Mouse (Mus musculus): ENCODE measurements around the gene Med7. TPM values are rescaled to one million over a fixed set of nuclear protein-coding genes. Genes with fewer than 3 reads are reported as not detected.

Med7 gene
- 51.6 TPM for polyA plus RNA-seq (2017; shearing (Covaris generic))

GRCm38 (mm10) chr11:46436760-46437458 lies at the start of gene Med7:
Med7 (plus strand) TSS chr11:46436925.

GRCm38 (mm10) chr11:46389336-46390117 lies 47.2 kb upstream of the Med7 start, which contains the start of gene Itk:
Itk (minus strand) TSS chr11:46389515.

GRCm38 (mm10) chr11:46396167-46396859 lies 40.4 kb upstream of the Med7 start, which contains the start of gene Fam71b:
Fam71b (plus strand) TSS chr11:46396559.

GRCm38 (mm10) chr11:46454453-46455045 lies 17.8 kb downstream of the Med7 start, which contains the start of gene Havcr2:
Havcr2 (plus strand) TSS chr11:46454935.

Other genes starting within 250 kb of the Med7 start
- 2.6 TPM for gene Fndc9, start 201.4 kb upstream of the Med7 start, polyA plus RNA-seq (2017; shearing (Covaris generic))
- gene Cyfip2, start 124.1 kb upstream of the Med7 start, polyA plus RNA-seq (2017; shearing (Covaris generic)), result 152 TPM
- gene Itk, start 47.4 kb upstream of the Med7 start, polyA plus RNA-seq (2017; shearing (Covaris generic)), result 1,246 TPM
- gene Fam71b, start 40.4 kb upstream of the Med7 start, polyA plus RNA-seq (2017; shearing (Covaris generic)), result 2.2 TPM
- gene Havcr2, start 18.0 kb downstream of the Med7 start, polyA plus RNA-seq (2017; shearing (Covaris generic)), result not detected
- gene Gm12169, start 87.3 kb downstream of the Med7 start, polyA plus RNA-seq (2017; shearing (Covaris generic)), result not detected
- gene BC053393, start 134.6 kb downstream of the Med7 start, polyA plus RNA-seq (2017; shearing (Covaris generic)), result not detected
- not detected for gene Dppa1, start 192.3 kb downstream of the Med7 start, polyA plus RNA-seq (2017; shearing (Covaris generic))

Data from naive thymus-derived CD4-positive, alpha-beta T cell, adult 5 months (primary cell).